Mouse (Mus musculus): ENCODE results near the gene Timd2.
A peak's percentile ranks its signal among the peaks of the same experiment; 100 is the strongest.

GRCm38 (mm10) chr11:46631635-46632034 lies 75.2 kb downstream of the Timd2 start:
- TF ChIP-seq POLR2A (IDR thresholded peaks at IDR 0.05; ENCODE audit: insufficient read depth, low read depth, low read length) (no peak), CTCF (IDR thresholded peaks at IDR 0.05) (peak; percentile 68)

Measured in heart, adult 2 months (tissue).